Mouse (Mus musculus) spleen, postnatal 0 days (tissue): ENCODE data around the gene Sulf2. TPM values are rescaled to one million over a fixed set of nuclear protein-coding genes. Genes with fewer than 3 reads are reported as not detected.

ENCODE experiments used
- polyA plus RNA-seq: library from polyadenylated mRNA; unstranded; fragments of >200 nt; fragmentation: Nextera tagmentation; extraction: Ambion mirVana; gene quantifications from 2 replicates; pipeline ENCODE4 v1.2.1, GENCODE M21; 2015

Sulf2 gene
- 8.5 and 12.7 TPM in 2 replicates for polyA plus RNA-seq

DNA sequence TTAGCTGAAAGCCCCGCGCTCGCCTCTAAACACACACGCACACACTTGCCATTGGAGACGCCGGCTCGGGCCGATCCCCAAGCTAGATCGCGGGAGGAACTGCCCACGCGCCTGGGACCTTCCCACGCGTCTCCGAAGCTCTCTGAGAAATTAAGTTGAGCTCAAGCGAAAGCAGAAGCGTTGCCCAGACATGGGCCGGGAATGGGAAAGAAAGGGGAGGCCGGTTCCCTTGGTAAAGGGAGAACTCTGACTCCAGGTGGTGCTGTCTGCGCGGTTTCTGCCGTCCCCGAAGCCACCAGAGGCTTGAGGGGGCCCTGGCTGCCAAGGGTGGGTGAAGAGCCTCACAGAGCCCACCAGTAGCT, at the start of gene Sulf2:
Sulf2 (minus strand) TSS at position 210 of the 362 bp plus-strand sequence.

Other genes starting within 250 kb of the Sulf2 start
- 5.8 and 7.6 TPM in 2 replicates for gene Ncoa3, start 163.0 kb downstream of the Sulf2 start, polyA plus RNA-seq